Mouse (Mus musculus) layer of hippocampus, adult 2 months (tissue): ENCODE measurements around the gene Nanos2. TPM values are rescaled to one million over a fixed set of nuclear protein-coding genes. Genes with fewer than 3 reads are reported as not detected.

Experiments used
- DNase-seq, 2 experiments: peaks; one replicate each; pipeline ENCODE4 v3.0.0; 2022; ENCODE audit warnings: low spot score in 2 of 2
- H3K27ac ChIP-seq: fragments of 200-600 bp; 2 replicates; pipeline ENCODE4 v1.8.1; 2022
- H3K4me3 ChIP-seq: fragments of 200-600 bp; 2 replicates; pipeline ENCODE4 v1.8.1; 2022; ENCODE audit warnings: mild to moderate bottlenecking
- CTCF ChIP-seq: fragments of 200-600 bp; conservative IDR thresholded peaks from 2 replicates; pipeline ENCODE4 v1.8.1; 2022; ENCODE audit warnings: antibody characterized with exemption, mild to moderate bottlenecking, moderate library complexity
- total RNA-seq, 2 experiments: library from RNA; stranded (reverse); gene quantifications; 2 replicates each; pipeline ENCODE4 v1.2.3; 2021

Gene Nanos2
- total RNA-seq, 2 experiments from 2014 or later = 0.54 to 0.66 TPM

GRCm38 (mm10) chr7:19010581-19010980 lies 23.4 kb downstream of the Nanos2 start:
- Histone ChIP-seq H3K4me3 (no peak overlapping the region), H3K27ac (no peak overlapping the region)
- no peak for TF ChIP-seq CTCF
- no peak for DNase-seq

DNA sequence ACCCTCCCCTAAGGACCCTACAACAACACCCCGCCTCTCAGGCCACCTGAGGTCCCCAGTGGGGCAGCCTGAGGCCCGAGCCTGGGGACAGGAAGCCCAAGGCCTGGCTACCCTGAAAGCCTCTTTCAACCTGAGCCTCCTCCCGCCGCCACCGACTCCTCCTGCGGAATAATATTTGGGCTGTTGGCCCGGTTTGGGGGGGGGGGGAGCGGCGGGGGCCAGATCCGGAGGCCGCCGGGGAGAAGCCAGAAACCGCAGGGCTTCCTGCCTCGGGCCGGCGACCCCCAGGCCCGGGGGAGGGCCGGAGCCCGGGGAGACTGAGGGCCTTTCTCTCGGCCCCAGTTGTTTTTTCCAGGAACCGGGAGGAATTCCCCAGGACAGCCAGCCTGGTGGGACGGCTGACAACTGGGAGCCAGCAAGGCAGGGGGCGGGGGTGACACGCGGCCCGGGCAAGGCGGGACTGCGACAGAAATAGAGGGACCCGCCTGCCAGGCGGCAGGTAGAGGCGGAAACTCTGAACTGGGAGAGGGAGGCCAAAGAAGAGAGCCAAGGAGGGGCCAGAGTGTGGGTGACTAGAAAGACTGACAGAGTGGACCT lies 24.9 kb downstream of the Nanos2 start:
- Histone ChIP-seq H3K4me3 (peak overlapping the region; percentile 29), H3K27ac (peak overlapping the region; percentile 51; the same call in 1 of the 2 replicates)
- TF ChIP-seq CTCF = no peak
- DNase-seq = no peak

GRCm38 (mm10) chr7:19012882-19013281 lies 25.7 kb downstream of the Nanos2 start:
- no peak overlapping the region for H3K27ac ChIP-seq
- DNase-seq = no peak
- H3K4me3 ChIP-seq = no peak overlapping the region
- no peak for TF ChIP-seq CTCF

- TF ChIP-seq CTCF = no peak
- Histone ChIP-seq H3K27ac (no peak overlapping the region), H3K4me3 (no peak overlapping the region)
- no peak for DNase-seq
These were observed 27.3 kb downstream of the Nanos2 start for GRCm38 (mm10) chr7:19014452-19014851.

DNA sequence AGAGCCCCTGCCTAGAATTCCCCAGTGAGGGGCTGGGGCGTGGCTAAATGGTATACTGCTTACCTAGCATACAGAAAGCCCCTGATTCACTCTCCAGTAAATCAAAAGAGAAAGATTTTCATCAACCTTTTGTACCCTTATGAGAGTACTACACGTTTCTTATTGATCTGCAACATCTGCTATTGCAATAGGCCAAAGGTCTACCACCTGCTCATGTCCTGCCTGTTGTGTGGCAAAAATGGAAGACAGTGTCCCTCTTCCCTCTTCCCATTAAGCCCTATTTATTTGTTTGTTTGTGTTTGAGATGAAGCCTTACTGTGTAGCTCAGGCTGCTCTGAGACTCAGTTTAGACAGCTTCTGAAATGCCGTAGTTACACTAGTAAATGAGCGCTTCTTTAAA lies 28.8 kb downstream of the Nanos2 start:
- H3K27ac ChIP-seq = no peak overlapping the region
- no peak for TF ChIP-seq CTCF
- no peak overlapping the region for H3K4me3 ChIP-seq
- DNase-seq = no peak

GRCm38 (mm10) chr7:19017909-19018308 lies 30.7 kb downstream of the Nanos2 start:
- no peak for TF ChIP-seq CTCF

DNA sequence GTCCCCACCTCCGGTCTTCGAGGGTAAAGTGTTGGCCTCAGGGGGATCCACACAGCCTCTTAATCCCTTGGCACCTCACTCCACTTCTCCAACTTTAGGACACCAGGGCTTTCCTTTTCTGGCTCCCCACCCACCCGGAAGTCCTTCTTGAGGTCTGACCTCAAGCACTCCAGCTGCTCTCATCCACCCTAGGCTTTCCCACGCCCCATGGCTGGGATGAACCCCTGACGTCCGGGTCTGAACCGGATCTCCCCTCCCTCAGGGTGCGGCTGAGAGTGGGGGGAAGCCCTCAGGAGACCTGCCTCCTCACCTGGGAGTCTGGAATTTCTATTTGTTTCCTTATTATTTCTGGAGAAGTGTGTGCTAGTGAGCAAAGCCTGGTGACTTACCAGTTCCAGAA lies 33.8 kb downstream of the Nanos2 start:
- no peak for TF ChIP-seq CTCF
- Histone ChIP-seq H3K27ac (no peak overlapping the region), H3K4me3 (no peak overlapping the region)
- DNase-seq = no peak

More at GRCm38 (mm10) chr7:19017909-19018308, 30.7 kb downstream of the Nanos2 start:
- Histone ChIP-seq H3K27ac (no peak overlapping the region), H3K4me3 (no peak overlapping the region)
- no peak for DNase-seq

GRCm38 (mm10) chr7:19022189-19022958 lies 35.2 kb downstream of the Nanos2 start:
- Histone ChIP-seq H3K27ac (no peak overlapping the region), H3K4me3 (no peak overlapping the region)
- DNase-seq = no peak
- TF ChIP-seq CTCF = no peak

DNA sequence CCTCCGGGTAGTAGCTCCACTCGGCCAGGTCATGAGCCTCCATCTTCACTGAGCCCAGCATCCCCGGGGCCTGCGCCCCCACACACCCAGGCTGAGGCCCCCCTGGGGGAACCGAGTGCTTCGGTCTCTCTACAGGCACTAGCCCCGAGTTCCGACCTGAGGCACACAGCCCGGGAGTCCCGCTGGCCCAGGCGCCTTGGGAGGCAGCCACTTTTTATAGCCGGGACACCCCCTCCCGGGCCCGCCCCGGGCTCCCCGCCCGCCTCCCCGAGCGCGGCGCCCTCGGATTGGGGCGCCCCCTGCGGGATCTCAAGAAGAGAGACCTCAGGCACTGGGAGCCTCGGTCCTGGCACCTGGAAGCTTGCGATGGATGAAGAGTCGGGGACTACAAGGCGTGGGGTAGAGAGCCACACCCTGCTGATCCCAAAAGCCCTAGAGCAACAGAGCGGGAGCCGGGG lies 36.2 kb downstream of the Nanos2 start, which contains the start of gene Foxa3:
Gene Foxa3 (minus strand): TSS at position 182 of the 458 bp plus-strand sequence.
- no peak for DNase-seq
- Histone ChIP-seq H3K27ac (peak within 1 kb of the TSS; percentile 92), H3K4me3 (peak within 1 kb of the TSS; percentile 84)
- peak; percentile 67 for TF ChIP-seq CTCF

- H3K27ac ChIP-seq = peak within 1 kb of the TSS; percentile 92
These were observed 36.9 kb downstream of the Nanos2 start, which contains the start of gene Sympk for GRCm38 (mm10) chr7:19024096-19024506. Sympk (plus strand) TSS chr7:19024377.

DNA sequence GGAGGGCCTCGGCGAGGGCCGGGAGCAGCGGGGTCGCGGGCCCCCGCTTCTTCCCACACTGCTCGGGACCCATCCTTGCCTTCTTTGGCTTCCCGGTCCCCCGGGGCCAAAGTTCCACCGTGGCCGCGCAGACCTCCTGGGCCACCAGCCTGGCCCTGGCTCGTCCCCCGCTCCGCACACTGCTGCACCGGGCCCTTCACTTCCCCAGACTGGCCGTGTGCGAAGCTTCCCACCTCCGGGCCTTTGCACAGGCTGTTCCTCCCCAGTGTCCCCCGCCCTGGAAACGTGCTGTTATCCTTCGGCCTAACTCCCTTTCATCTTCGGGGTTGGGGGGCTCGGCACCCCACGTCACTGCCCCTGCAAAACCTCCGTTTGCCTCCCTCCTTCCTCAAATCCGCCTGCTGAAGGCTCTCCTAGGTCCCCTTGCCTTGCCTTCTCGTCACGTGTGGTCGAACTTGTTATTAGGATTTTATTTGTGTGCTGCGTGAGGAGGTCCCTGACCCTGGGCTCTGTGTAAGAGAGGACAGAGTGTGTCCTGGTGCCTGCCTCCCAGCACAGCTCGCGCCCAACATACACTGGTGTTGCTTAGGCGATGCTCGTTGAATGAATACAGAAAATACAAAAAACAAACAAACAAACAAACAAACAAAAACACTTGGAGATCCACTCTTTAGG lies 37.5 kb downstream of the Nanos2 start:
- DNase-seq = no peak
- peak overlapping the region; percentile 92 for H3K27ac ChIP-seq
- TF ChIP-seq CTCF = no peak
- peak overlapping the region; percentile 84 for H3K4me3 ChIP-seq

More at GRCm38 (mm10) chr7:19024096-19024506, 36.9 kb downstream of the Nanos2 start, which contains the start of gene Sympk:
- peak within 1 kb of the TSS; percentile 84 for H3K4me3 ChIP-seq
- TF ChIP-seq CTCF = no peak
- peak; percentile 95 to 96 for DNase-seq

DNA sequence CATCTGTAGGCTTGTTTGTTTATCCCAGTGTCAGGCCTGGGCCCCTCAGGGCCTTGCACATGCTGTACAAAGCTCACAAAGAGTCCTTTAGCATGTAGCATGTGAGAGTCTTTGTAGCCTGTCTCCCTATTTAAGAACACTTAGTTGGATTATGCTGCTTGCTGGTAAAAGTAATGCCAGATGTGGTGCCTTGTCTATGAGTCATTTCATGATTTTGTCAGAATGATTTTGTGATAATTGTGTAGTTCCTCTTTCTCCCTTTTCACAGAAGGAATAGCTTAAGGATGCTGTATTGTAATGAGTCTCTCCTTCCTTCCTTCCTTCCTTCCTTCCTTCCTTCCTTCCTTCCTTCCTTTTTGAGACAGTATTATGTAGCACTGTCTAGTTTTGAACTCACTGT lies 40.9 kb downstream of the Nanos2 start:
- no peak for DNase-seq
- no peak overlapping the region for H3K27ac ChIP-seq
- no peak for TF ChIP-seq CTCF
- no peak overlapping the region for H3K4me3 ChIP-seq

- no peak overlapping the region for H3K4me3 ChIP-seq
- peak; percentile 81 for TF ChIP-seq CTCF
- no peak overlapping the region for H3K27ac ChIP-seq
- no peak for DNase-seq
These were observed 42.0 kb downstream of the Nanos2 start for GRCm38 (mm10) chr7:19029084-19029653.
